Mouse (Mus musculus) heart, embryonic 13.5 days (tissue): ENCODE measurements at regions not wholly inside any gene's neighbourhood (a gene's known extent, or its start where the extent isn't known, plus 50 kb on each side); places are given as distances from the start of the nearest gene placed in this dataset.

Source experiments
- ATAC-seq: fragments of 200-750 bp; cut with Nextera tagmentation; 2 replicates; pipeline ENCODE4 v1.8.0; 2017; ENCODE audit warnings: moderate TSS enrichment; ENCODE audit not compliant: insufficient number of reproducible peaks, low FRiP score, low TSS enrichment; ENCODE audit errors: extremely low read depth
- H3K27ac ChIP-seq: fragments of 300-500 bp; sonication (generic); replicated peaks from 2 replicates; pipeline ENCODE4 v1.5.1; 2015; ENCODE audit warnings: moderate library complexity, mild to moderate bottlenecking, inconsistent platforms
- H3K27me3 ChIP-seq: fragments of 300-500 bp; sonication (generic); replicated peaks from 2 replicates; pipeline ENCODE4 v1.6.1; 2015; ENCODE audit warnings: mild to moderate bottlenecking, inconsistent platforms
- H3K36me3 ChIP-seq: fragments of 300-500 bp; sonication (generic); 2 replicates; pipeline ENCODE4 v1.6.1; 2015; ENCODE audit warnings: mild to moderate bottlenecking, inconsistent platforms
- H3K4me1 ChIP-seq: fragments of 300-500 bp; sonication (generic); 2 replicates; pipeline ENCODE4 v1.6.1; 2015; ENCODE audit warnings: inconsistent platforms
- H3K4me2 ChIP-seq: fragments of 300-500 bp; sonication (generic); 2 replicates; pipeline ENCODE4 v1.6.1; 2015; ENCODE audit warnings: inconsistent platforms, mild to moderate bottlenecking, moderate library complexity
- H3K4me3 ChIP-seq: fragments of 300-500 bp; sonication (generic); 2 replicates; pipeline ENCODE4 v1.5.1; 2015; ENCODE audit warnings: moderate library complexity, mild to moderate bottlenecking, inconsistent platforms
- H3K9ac ChIP-seq: fragments of 300-500 bp; sonication (generic); 2 replicates; pipeline ENCODE4 v1.6.1; 2015; ENCODE audit warnings: inconsistent platforms, mild to moderate bottlenecking, moderate library complexity
- H3K9me3 ChIP-seq: fragments of 300-500 bp; sonication (generic); 2 replicates; pipeline ENCODE4 v1.6.1; 2016; ENCODE audit warnings: inconsistent platforms
- WGBS: fragments of 180-500 bp; shearing (Covaris S2); methylation state at CpG from one replicate; pipeline ENCODE4 v1.1.7; 2015; ENCODE audit warnings: mixed read lengths; 5-methylcytosine and 5-hydroxymethylcytosine counted together

DNA sequence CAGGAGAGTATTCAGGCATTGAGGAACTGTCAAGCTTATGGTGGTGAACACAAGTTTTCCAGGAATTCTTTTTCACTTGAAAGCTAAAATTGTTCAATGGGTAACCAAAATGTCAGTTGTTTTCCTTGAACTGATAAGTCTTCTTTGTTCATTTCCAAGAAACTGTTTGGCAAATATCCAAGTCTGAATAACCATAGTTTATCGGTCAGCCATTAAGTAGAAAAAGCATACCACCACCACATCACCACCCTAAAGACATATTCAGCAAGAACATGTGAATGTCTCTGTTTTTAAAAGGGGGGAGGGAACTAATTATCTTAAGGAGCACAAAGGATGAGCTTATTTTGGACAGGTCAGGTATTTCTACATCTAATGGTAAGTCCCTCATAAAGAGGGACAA is 291.6 kb upstream of the Jarid2 start:
- ATAC-seq: no peak
- no peak overlapping the region for H3K4me2 ChIP-seq
- WGBS: 68% methylated on average over 1 of the region's 1 CpGs
- no peak overlapping the region for H3K9ac ChIP-seq
- H3K27me3 ChIP-seq: no peaks in the 10 kb centered on the region
- H3K4me3 ChIP-seq: no peak overlapping the region
- no peaks in the 10 kb centered on the region for H3K4me1 ChIP-seq
- no peaks in the 10 kb centered on the region for H3K36me3 ChIP-seq
- no peak overlapping the region for H3K27ac ChIP-seq
- no peaks in the 10 kb centered on the region for H3K9me3 ChIP-seq

DNA sequence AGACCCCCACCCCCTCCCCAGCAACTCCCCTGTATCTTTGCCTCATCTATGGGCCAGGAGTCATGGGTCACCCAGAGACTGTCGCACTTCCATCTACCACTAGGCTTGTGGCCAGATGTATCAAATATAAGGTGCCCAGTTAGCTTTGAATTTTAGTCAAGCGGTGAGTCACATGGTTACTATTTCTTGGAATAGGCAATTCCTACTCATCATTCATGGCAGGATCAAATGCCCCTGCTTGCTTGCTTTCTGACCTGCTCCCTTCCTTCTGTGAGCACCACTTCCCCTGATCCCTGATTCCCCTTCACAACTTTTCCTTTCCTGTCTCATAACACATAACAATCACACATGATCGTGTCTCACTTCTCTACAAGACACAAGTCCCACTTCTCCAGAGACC is 288.2 kb upstream of the Jarid2 start:
- Histone ChIP-seq H3K9me3 (no peaks in the 10 kb centered on the region), H3K4me1 (no peaks in the 10 kb centered on the region), H3K4me2 (no peak overlapping the region), H3K27me3 (no peaks in the 10 kb centered on the region), H3K9ac (no peak overlapping the region), H3K4me3 (no peak overlapping the region), H3K27ac (no peak overlapping the region), H3K36me3 (no peaks in the 10 kb centered on the region)
- WGBS: 74% methylated on average over 3 of the region's 3 CpGs
- ATAC-seq: no peak

DNA sequence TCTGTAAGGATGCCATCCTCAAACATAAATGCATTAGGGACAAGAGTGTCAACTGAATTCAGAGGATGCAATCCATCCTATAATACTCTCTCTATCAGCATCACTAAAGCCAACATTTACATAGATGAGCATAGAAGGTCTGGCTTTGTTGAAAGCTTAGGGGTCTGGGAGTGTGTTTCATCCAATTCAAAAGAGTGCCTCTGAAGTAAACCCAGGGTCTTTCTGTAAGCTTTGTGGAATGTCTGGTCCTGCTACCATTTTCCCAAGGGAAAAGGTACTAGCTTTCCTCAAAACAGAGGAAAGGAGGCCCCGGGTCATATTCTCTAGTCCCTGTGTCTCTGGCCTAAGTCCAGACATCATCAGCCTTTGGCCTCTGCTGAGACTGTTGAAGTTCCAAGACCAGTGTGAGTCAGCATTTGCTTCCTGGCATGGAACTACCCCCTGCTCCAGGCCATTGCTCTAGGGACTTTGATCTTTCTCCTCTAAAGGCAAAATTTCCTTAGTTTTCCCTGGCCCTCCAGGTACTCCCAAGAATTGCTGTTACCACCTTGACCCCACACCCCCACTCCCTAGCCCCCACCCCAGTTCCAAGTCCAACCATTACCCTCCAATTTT is 280.0 kb upstream of the Jarid2 start:
- Histone ChIP-seq H3K36me3 (no peaks in the 10 kb centered on the region), H3K9ac (no peak overlapping the region), H3K27me3 (no peaks in the 10 kb centered on the region), H3K4me2 (no peak overlapping the region), H3K27ac (no peak overlapping the region), H3K4me3 (no peak overlapping the region), H3K4me1 (peaks cover 14% of the 10 kb centered on the region), H3K9me3 (peaks cover 7% of the 10 kb centered on the region; the same call in 1 of the 2 replicates)
- 57% methylated on average over 1 of the region's 1 CpGs for WGBS
- no peak for ATAC-seq

DNA sequence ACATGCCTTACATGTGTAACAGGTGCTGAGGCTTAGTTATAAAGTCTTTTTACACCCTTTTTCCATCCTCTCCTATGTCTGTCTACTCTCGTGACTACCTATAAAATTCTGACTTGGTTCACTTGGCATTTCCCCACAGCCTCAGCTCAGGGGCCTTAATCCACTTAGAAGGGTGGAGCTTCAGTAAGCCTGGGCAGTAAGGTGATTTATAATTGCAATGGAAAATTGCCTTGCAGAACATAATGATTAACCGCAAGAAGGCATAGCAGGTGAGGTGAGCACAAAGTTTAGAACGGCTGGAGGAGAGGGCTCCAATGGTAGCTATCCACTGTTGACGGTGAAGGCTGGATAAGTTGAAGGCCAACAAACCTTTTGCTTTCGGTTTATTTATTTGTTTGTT is 278.1 kb upstream of the Jarid2 start:
- no peaks in the 10 kb centered on the region for H3K27me3 ChIP-seq

DNA sequence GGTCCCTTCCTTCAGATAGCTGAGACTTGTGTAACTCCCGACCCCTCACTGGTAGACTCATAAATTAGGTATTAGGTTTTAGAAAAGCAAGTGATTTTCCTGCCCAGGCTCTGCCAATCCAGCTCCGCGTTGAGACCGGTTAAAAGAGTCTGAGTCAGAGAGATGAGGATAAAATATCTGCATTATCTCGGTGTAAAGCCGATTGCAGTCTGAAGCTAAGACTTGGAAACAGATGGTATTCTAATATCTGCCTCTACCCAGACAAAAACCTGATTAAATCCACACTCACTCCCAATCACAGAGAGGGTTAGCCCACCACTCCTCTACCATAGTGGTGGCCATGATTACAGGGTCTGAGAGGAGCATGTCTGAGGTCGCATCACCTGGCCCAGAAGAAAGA is 276.1 kb upstream of the Jarid2 start:
- H3K27ac ChIP-seq: no peak overlapping the region
- H3K4me2 ChIP-seq: no peak overlapping the region

More for the DNA sequence above, 278.1 kb upstream of the Jarid2 start:
- 81% methylated on average over 5 of the region's 5 CpGs for WGBS
- no peak overlapping the region for H3K4me3 ChIP-seq
- H3K4me2 ChIP-seq: no peak overlapping the region
- peaks cover 7% of the 10 kb centered on the region; the same call in 1 of the 2 replicates for H3K9me3 ChIP-seq
- H3K27ac ChIP-seq: no peak overlapping the region
- no peaks in the 10 kb centered on the region for H3K36me3 ChIP-seq
- peaks cover 14% of the 10 kb centered on the region for H3K4me1 ChIP-seq
- H3K9ac ChIP-seq: no peak overlapping the region
- ATAC-seq: no peak

DNA sequence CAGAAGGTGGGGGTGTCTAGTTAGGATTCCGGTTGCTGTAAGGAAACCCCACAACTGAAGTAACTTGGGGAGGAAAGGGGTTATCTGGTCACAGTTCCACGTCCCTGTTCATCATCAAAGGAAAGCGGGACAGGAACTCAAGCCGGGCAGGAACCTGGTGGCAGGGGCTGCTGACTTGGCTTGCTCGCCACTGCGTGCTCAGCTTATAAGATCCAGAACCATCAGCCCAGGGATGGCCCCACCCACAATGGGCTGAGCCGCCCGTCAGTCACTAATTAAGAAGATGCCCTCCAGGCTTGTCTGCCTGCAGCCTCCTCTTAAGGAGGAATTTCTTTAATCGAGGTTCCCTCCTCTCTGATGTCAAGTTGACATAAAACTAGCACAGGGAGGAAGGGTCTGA is 275.1 kb upstream of the Jarid2 start:
- Histone ChIP-seq H3K9ac (no peak overlapping the region), H3K27me3 (no peaks in the 10 kb centered on the region), H3K27ac (no peak overlapping the region; the same call in 1 of the 2 replicates), H3K9me3 (0 out of 2 replicates have a peak, but pooled peaks cover 7% of the 10 kb centered on the region), H3K4me1 (peaks cover 14% of the 10 kb centered on the region), H3K4me3 (no peak overlapping the region), H3K4me2 (peak overlapping the region; percentile 24; the same call in 1 of the 2 replicates), H3K36me3 (no peaks in the 10 kb centered on the region)
- ATAC-seq: no peak
- 26% methylated on average over 9 of the region's 9 CpGs for WGBS

More for the DNA sequence above, 276.1 kb upstream of the Jarid2 start:
- peaks cover 7% of the 10 kb centered on the region; the same call in 1 of the 2 replicates for H3K9me3 ChIP-seq
- no peaks in the 10 kb centered on the region for H3K36me3 ChIP-seq
- ATAC-seq: no peak
- no peak overlapping the region for H3K9ac ChIP-seq
- WGBS: 59% methylated on average over 7 of the region's 7 CpGs
- H3K27me3 ChIP-seq: no peaks in the 10 kb centered on the region
- peaks cover 14% of the 10 kb centered on the region for H3K4me1 ChIP-seq
- H3K4me3 ChIP-seq: no peak overlapping the region

DNA sequence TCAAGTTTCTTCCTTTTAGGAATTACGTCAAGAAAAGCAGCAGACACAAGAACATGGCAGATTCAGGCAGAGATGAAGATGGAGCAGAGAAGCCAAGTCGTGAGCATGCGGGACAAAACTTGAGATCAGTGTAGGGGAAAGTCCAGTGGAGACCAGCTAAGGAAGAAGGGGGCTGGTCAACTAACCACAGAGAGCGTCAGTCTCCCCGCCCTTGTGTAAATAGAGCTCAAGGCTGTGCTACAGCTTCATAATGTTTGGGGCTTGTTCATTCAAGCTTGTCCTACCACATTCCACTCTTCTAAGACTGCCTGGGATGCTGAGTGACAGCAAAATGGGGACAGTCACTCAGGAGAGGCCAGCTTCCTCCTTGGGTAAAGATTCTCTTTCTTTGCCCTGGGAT is 274.1 kb upstream of the Jarid2 start:
- Histone ChIP-seq H3K9me3 (0 out of 2 replicates have a peak, but pooled peaks cover 5% of the 10 kb centered on the region), H3K4me1 (peaks cover 14% of the 10 kb centered on the region), H3K4me2 (no peak overlapping the region), H3K9ac (no peak overlapping the region), H3K4me3 (no peak overlapping the region), H3K36me3 (no peaks in the 10 kb centered on the region), H3K27ac (no peak overlapping the region), H3K27me3 (no peaks in the 10 kb centered on the region)
- WGBS: 80% methylated on average over 5 of the region's 5 CpGs
- ATAC-seq: no peak

DNA sequence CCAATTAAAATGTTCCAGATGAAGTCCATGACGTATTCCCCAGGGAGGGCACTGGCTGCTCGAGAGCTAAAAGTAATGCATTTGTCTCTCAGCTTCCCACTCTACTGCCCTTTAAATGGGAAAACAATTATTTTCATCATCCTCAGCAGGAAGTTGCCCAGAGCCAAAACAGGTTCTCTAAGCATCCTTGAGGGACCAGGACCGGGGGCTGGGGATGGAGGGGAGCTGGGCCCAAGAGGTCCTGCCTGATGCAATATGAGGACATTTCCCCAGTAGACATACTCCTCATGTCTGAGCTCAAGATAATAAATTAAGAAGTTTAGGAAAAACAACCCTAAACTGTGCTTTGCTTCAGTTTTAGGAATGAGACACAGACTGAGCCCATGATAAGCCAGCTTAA is 270.5 kb upstream of the Jarid2 start:
- H3K36me3 ChIP-seq: no peaks in the 10 kb centered on the region
- H3K4me3 ChIP-seq: no peak overlapping the region
- peaks cover 6% of the 10 kb centered on the region for H3K9me3 ChIP-seq
- no peak overlapping the region for H3K9ac ChIP-seq
- no peak overlapping the region for H3K27ac ChIP-seq
- H3K4me2 ChIP-seq: no peak overlapping the region
- peaks cover 6% of the 10 kb centered on the region for H3K4me1 ChIP-seq
- H3K27me3 ChIP-seq: no peaks in the 10 kb centered on the region
- WGBS: 61% methylated on average over 3 of the region's 3 CpGs
- no peak for ATAC-seq

DNA sequence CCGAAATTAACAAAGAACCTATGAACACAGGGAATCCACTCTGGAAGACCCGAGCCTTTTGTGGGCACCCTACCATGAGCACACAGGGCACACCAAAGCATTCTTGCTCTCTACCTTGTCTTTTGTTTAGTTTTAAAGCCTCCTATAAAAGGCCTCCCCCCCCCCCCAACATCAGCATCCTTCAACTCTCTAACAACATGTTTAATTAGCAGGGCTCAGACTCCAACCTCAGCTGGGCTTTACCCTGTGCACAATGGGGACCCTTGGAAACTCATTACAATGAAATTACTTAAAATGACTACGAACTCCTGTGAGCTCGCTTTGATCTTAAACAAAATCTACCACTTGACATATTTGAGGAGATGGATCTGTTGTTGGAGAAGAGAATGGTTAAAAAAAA is 270.1 kb upstream of the Jarid2 start:
- Histone ChIP-seq H3K27ac (no peak overlapping the region), H3K9me3 (peaks cover 6% of the 10 kb centered on the region), H3K4me3 (no peak overlapping the region), H3K4me2 (no peak overlapping the region), H3K27me3 (no peaks in the 10 kb centered on the region), H3K36me3 (no peaks in the 10 kb centered on the region), H3K9ac (no peak overlapping the region), H3K4me1 (peaks cover 2% of the 10 kb centered on the region)
- WGBS: 76% methylated on average over 4 of the region's 4 CpGs
- ATAC-seq: no peak

DNA sequence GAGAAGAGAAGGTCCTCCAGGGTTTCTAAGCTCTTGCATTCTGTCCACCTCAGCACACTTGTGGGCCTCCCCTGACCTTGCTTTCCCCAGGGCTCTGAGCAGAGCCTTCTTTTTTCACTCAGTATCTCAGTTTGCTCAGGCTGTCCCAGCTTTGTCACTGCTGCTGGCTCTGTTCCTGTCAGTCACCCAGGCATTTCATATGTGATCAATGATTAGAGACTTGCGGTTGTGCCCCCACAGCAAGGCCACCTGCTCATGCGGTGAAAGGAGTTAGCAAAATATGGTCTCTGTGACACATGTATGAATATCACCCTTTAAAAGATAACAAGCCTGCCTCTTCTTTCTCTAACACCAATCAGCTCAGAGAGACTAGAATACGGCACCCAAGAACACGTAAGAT is 265.6 kb upstream of the Jarid2 start:
- no peak for ATAC-seq
- H3K27ac ChIP-seq: no peak overlapping the region
- no peak overlapping the region for H3K4me3 ChIP-seq
- no peak overlapping the region for H3K4me2 ChIP-seq
- no peak overlapping the region for H3K9ac ChIP-seq
- no peaks in the 10 kb centered on the region for H3K36me3 ChIP-seq
- 91% methylated on average over 4 of the region's 4 CpGs for WGBS
- H3K4me1 ChIP-seq: peaks cover 18% of the 10 kb centered on the region
- no peaks in the 10 kb centered on the region for H3K27me3 ChIP-seq
- H3K9me3 ChIP-seq: peaks cover 6% of the 10 kb centered on the region

DNA sequence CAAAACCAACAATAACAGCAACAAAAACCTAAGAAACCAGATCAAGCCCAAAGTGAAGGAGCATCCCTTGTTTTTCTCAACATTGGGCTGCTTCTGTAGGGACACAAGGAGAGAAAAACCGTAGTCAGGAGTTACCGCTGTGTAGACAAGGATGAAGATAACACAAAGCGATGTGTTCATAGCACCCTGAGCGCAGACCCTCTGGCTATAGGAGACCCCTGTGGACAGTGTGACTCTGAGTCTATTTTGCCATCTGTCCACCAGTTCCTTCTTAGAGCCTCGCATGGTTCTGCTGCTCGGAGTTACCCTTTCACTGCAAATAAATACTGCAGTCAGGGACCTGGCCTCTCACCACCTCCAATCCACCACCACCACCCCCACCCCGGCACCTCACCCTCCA is 263.7 kb upstream of the Jarid2 start:
- 52% methylated on average over 7 of the region's 7 CpGs for WGBS
- no peak overlapping the region for H3K9ac ChIP-seq
- peaks cover 18% of the 10 kb centered on the region for H3K4me1 ChIP-seq
- no peak overlapping the region for H3K4me3 ChIP-seq
- no peaks in the 10 kb centered on the region for H3K27me3 ChIP-seq
- H3K36me3 ChIP-seq: no peaks in the 10 kb centered on the region
- H3K27ac ChIP-seq: no peak overlapping the region
- no peak for ATAC-seq
- peaks cover 6% of the 10 kb centered on the region for H3K9me3 ChIP-seq
- H3K4me2 ChIP-seq: no peak overlapping the region; the same call in 1 of the 2 replicates

DNA sequence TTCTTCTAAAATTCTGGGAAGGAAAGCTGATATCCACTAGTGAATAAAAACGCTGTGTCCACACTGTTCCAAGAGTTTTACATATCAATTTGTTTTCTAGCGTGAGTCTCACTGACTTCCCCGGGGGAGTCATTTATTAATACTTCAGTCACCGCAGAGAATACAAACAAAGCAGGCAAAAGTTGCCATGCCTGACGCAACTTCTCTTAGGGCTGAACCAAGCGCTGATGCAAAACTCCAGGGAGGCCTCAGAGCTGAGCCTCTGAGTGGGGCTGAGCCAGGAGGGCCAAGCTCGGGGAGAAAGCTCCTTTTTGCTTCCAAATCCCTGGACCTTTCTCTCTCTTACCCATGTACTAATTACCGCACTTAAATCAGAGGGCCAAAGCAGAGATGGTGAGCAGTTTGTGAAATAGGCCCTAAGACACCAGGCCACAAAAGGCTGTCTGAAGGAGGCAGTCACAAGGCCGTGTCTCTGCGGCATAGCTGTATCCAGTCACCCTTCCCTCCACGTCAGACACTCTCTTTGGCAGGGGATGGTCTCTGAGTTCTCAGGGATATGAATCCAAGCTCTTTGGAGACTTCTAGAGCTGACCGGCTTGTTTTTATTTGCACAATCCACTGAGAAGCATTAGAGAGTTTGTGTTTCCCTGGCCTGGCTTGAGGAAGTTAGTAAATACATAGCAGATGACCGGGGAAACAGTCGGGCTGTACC is 260.2 kb upstream of the Jarid2 start:
- Histone ChIP-seq H3K9ac (no peak overlapping the region), H3K4me1 (peaks cover 18% of the 10 kb centered on the region), H3K27me3 (no peaks in the 10 kb centered on the region), H3K4me3 (no peak overlapping the region), H3K4me2 (no peak overlapping the region), H3K36me3 (no peaks in the 10 kb centered on the region), H3K9me3 (no peaks in the 10 kb centered on the region), H3K27ac (no peak overlapping the region)
- WGBS: 76% methylated on average over 14 of the region's 14 CpGs
- no peak for ATAC-seq
